Mouse (Mus musculus) testis, adult 2 months (tissue): ENCODE data around the gene Hist1h2bg.
"Not testable (repeated sequence)": the region's sequence is repeated elsewhere in the genome, so short reads cannot be mapped to it uniquely, and the experiment has no call there.

Experiments
- CTCF ChIP-seq: fragments of 200-500 bp; IDR thresholded peaks from 2 replicates; pipeline ENCODE4 v1.5.1; 2012; ENCODE audit warnings: low read depth, mild to moderate bottlenecking, inconsistent platforms, low read length, moderate library complexity; ENCODE audit not compliant: control insufficient read depth, insufficient read depth, insufficient replicate concordance
- POLR2A ChIP-seq: fragments of 200-500 bp; IDR thresholded peaks from 2 replicates; pipeline ENCODE4 v1.6.1; 2012; ENCODE audit warnings: low read depth, mild to moderate bottlenecking, inconsistent platforms, low read length, moderate library complexity; ENCODE audit not compliant: control insufficient read depth

- not testable (repeated sequence) for TF ChIP-seq POLR2A, CTCF
These were observed 28.8 kb upstream of the Hist1h2bg start for GRCm38 (mm10) chr13:23542225-23542980.
